Mouse (Mus musculus) cerebellum, adult 11-12 months (tissue): ENCODE data around the gene Plscr1.

ENCODE experiments used
- DNase-seq: peaks from one replicate; pipeline ENCODE4 v3.0.0; 2022

Gene Plscr1

GRCm38 (mm10) chr9:92260481-92261159 is 11.1 kb downstream of the Plscr1 start:
- DNase-seq: no peak

GRCm38 (mm10) chr9:92265719-92266118 is 16.2 kb downstream of the Plscr1 start:
- DNase-seq: no peak

DNA sequence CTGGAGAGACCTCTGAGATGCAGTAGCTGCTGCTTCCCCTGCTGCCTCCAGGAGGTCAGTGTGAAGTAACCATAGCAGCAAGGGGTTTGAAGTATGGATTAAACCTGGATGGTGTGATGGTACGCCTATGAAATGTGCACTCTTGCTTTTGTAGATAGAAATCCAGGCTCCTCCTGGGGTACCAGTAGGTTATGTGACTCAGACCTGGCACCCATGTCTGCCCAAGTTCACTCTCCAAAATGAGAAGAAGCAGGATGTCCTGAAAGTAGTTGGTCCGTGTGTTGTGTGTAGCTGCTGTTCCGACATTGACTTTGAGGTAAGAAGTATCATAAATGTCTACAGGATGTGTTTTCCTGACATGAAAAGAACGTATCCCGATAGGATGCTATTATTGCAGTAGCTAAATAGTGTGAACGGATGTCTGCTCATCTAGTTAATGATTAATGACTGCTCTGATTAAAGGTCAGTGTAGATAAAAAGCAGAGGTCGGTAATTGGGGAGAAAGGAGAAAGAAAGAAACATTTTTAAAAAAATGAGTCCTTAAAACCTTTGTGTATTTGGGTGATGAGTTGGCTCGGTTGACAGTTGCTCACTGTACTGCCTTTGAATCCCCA is 17.1 kb downstream of the Plscr1 start:
- DNase-seq: no peak

DNA sequence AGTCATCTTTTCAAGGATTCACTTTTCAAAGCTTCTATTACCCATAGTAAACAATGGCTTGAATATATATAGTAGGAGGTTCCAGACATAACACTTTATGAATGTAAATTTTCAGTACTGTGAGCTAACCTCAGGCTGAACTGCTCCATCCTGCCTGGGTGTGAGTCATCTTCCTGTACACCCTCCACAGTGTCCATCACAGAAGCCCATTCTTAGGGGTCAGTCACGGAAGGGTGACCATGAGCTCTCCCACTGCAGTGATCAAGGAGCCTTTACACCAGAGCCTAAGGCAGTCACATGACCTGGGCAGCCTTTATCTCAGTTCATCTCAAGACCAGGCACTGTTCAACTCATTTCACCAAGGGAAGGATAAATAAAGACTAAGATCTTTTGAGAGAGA is 18.2 kb downstream of the Plscr1 start:
- no peak for DNase-seq

GRCm38 (mm10) chr9:92269829-92270404 is 20.4 kb downstream of the Plscr1 start:
- no peak for DNase-seq

DNA sequence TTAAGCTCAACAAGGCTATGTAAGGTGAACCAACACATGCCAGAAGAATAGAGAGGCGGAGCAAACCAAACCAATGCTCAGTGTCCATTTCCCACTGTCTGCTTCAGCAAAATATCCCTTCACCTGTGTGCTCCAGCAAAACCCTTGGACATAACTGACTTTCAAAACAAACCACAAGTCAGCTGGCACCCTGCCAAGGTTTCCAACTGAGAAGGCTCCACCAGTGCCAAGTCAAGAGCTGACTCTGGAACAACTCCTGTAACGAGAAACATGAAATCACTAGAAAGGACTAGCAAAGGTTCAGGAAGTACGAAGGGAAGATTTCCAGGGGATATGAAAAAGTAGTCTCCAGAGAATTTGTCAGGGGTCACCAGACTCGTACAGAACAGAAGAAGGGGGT is 21.4 kb downstream of the Plscr1 start:
- DNase-seq: peak; percentile 10

DNA sequence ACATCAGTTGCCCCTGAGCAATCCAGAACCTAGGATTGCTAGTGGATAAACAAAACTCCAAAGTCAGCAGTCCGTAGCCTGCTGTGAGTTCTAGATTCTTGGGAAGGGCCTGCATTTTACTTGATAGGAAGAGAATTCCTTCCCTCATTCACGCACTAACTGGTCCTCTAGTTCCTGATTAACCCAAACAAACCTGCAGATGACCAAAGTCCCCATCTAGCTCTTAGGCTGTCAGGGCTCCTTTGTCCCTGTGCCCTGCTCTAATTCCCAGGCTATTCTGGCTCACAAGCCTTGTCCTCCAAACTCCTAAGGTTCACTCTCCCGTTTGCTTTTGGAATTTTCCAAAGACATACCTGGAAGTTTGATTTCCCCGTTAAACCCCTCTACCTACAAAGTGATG is 23.1 kb downstream of the Plscr1 start:
- no peak for DNase-seq

DNA sequence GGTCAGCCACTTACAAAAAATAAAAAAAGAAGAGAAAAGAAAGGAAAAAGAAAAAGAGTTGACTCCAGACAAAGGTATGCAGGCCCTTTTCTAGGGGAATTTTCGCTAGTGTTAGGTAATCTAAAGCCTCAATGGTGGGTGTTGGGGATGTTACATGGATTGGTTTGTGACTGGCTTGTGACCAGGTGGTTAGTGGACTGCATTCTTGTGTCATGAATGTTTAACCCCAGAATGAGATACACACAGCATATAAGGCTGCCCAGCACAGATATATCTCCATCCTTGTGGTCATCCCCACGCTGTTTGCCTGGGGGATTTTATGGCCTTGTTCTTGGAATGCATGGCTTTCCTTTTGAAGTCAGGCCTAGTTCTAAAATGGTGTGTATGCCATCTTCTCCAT is 23.7 kb downstream of the Plscr1 start:
- no peak for DNase-seq

GRCm38 (mm10) chr9:92273956-92274762 is 24.6 kb downstream of the Plscr1 start:
- DNase-seq: no peak

- DNase-seq: no peak
Observed at GRCm38 (mm10) chr9:92275486-92276207, 26.1 kb downstream of the Plscr1 start, which contains the start of gene Plscr2. TSS of gene Plscr2 (plus strand) at chr9:92275602.

- DNase-seq: no peak
Observed at GRCm38 (mm10) chr9:92276360-92276759, 26.8 kb downstream of the Plscr1 start.

- no peak for DNase-seq
Observed at GRCm38 (mm10) chr9:92280048-92280447, 30.5 kb downstream of the Plscr1 start.

DNA sequence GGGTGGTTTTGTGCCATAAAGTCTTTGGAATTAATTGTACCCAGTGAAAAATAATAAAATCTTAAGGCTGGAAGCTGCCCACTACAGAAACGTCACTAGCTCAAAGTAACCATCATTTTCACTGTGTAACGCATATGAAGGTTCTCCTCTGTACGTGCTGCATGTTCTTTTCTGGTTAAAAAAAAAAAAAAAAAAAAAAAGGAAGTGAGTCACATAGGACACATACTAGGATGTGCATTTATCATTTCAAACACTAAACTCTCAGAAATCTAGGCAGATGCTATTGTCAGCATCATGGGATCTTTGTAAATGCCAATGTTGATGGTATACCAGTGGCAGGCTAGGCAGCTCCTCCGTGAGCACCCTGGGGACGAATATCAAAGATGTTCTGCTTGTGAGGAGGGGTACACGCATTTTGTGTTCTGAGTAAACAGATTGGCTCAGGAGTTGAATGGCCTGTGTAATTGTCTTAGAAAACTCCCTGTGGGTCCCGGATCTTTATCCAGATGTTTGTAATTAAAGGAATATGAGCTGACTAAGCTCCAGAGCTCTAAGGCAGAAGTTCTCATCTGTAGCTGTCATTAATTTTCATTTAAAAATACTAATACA is 33.1 kb downstream of the Plscr1 start:
- DNase-seq: no peak

GRCm38 (mm10) chr9:92289675-92290074 is 40.1 kb downstream of the Plscr1 start:
- no peak for DNase-seq

- no peak for DNase-seq
Observed at GRCm38 (mm10) chr9:92292169-92292568, 42.6 kb downstream of the Plscr1 start.

DNA sequence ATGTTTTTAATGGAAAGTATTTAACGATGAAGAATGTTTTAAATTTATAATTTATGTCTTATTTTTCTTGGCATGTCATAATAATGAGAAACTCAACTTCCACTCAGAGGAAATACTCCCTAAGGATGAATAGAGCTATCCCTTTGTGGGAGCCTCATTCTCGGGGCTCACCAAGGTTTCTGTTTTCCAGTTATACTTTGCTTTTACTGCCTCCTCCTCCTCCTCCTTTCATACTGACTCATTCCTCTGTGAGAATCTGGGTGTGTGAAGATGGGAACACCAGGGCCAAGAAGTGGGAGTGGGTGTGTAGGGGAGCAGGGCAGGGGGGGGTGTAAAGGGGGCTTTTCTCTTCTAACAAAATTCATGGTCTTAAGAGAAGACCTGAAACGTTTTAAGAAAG is 43.4 kb downstream of the Plscr1 start:
- no peak for DNase-seq

DNA sequence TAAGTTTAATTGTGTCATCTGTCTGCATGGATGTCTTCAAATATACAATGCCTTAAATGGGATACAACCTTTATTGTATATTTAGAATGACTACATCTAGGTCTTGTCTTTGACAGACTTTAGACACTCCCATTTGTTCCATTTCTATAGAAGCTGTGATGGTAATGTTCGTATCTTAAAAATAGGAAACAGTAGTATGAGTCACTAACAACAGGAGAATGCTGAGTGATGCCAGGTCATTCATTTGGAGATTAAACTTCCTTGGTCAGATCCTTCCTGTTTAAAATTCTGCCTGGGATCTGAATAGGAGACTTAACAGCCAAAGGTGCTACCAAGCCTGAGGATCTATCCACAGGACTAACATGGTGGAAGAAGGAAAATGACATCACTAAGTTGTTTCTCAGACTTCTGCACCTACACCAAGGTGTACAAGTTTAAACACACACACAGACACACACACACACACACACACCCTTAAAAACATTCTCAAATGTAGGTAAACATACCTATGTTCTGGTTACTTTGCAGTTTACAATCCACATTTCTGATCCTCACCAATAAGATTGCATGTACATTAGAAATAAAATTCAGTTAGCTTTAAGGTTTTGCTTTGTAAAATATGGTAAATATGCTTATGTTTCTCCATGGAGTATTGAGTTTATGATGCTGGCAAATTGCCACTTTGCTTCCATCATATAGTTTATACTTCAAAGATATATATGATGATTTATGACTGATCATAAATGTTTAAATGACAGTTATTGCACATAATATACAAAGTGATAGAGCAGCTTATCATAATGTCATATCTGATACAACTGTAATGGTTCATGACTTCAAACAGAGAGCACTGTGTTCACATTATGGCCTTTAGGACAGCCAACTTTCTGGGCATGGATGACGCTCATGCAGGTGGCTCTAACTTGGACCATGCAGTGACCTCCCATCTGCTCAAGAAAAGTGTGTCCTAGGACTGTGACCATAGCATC is 44.3 kb downstream of the Plscr1 start:
- no peak for DNase-seq

- no peak for DNase-seq
Observed at GRCm38 (mm10) chr9:92298288-92298687, 48.7 kb downstream of the Plscr1 start.

- no peak for DNase-seq
Observed at GRCm38 (mm10) chr9:92301213-92301612, 51.7 kb downstream of the Plscr1 start.

DNA sequence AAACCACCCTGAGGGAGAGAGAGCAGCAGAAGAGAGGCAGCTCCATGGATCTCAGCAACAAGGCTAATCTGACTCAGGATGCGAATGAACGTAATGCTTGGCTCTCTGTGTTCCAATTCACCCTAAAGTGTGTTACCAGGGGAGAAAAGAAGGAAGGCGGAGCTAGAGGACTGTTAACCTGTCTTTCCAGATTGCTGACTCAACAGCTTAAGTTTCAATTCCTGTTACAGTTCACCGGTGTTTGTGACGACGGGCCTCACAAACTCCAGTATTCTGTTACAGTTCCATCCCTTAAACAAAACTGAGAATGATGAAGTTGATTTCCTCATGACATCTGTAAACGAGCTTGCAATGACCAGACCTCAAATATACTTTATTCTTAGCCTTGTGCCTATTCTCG is 55.5 kb downstream of the Plscr1 start:
- no peak for DNase-seq

- DNase-seq: no peak
Observed at GRCm38 (mm10) chr9:92305620-92306220, 56.2 kb downstream of the Plscr1 start.
